Mouse (Mus musculus): ENCODE data around the gene Prr18.
"Not testable (repeated sequence)": the region's sequence is repeated elsewhere in the genome, so short reads cannot be mapped to it uniquely, and the experiment has no call there.

Gene Prr18

DNA sequence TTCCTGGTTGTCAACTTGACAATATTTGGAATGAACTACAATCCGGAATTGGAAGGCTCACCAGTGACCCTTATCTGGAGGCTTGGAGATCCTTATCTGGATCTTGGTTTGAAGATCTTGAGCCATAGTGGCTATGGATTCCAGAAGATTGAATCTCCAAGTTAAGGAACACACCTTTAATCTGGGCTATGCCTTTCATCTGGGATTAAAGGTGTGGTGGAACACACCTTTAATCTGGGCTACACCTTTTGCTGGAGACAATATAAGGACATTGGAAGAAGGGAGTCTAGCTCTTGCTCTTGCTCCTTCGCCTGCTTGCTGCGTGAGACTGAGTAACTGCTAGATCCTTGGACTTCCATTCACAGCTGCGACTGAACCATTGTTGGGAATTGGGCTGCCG lies at the start of gene Prr18:
TSS of gene Prr18 (plus strand) at position 301 of the 400 bp plus-strand sequence.
- DNase-seq (ENCODE audit: low spot score): not testable (repeated sequence)

DNA sequence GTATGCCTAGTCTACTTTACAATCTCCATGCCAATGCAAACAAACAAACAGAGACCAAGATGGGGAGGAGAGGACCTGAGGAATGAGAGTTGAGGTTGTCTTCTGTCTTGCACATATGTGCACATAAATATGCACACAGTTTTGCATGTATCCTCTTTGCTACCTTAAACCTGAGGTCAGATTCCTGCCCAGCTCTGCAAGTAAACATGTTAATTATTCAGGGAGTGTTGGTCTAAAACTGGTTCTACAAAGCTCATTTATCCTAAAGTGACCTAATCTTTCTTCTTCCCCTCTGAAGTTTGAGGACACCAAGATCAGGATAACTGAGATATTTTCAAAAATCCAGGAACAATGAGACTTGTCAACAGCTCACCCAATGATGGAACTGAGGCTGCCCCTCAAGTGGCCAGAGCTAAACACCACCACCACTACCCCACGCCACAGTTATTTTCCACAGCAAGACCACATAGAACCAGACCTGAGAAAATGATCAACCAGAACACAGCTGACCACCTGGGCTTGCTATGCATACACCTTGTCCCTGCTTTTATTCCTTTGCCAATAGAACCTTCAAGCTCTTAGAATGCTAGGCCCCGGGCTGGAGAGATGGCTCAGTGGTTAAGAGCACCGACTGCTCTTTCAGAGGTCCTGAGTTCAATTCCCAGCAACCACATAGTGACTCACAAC lies 47.1 kb upstream of the Prr18 start:
- DNase-seq (ENCODE audit: low spot score): no peak

DNA sequence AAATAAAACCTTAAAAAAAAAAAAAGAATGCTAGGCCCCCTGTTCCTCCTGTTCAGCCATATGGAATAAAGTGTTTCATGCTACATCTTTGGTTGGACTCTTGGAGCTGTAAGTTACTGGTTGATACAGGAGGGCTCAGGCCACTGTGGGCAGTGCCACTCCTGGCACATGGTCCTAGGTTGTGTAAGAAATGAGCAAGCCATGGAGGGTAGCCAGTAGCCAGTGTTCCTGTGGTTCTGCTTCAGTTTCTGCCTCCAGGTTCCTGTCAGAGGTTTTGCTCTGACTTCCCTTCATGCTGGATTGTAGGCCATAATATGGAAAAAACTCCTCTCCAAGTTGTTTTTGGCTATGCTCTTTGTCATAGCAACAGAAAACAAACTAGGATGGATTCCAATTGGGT lies 46.5 kb upstream of the Prr18 start:
- no peak for DNase-seq (ENCODE audit: low spot score)

DNA sequence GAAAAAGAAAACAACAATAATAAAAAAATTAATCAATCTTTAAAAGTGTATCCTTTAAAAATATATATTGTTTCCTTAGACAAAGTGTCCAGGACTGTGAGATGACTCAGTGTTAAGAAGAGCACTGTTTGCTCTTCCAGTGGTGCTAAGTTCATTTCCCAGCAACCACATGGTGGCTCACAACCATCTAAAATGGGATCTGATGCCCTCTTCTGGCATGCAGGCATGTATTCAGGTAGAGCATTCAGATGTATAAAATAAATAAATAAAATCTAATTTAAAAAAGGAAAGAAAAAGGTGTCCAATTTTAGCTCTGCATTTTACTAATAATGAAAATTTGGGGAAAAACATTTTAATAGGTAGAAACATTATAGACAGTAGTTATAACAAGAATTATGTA lies 41.4 kb upstream of the Prr18 start:
- no peak for DNase-seq (ENCODE audit: low spot score)

DNA sequence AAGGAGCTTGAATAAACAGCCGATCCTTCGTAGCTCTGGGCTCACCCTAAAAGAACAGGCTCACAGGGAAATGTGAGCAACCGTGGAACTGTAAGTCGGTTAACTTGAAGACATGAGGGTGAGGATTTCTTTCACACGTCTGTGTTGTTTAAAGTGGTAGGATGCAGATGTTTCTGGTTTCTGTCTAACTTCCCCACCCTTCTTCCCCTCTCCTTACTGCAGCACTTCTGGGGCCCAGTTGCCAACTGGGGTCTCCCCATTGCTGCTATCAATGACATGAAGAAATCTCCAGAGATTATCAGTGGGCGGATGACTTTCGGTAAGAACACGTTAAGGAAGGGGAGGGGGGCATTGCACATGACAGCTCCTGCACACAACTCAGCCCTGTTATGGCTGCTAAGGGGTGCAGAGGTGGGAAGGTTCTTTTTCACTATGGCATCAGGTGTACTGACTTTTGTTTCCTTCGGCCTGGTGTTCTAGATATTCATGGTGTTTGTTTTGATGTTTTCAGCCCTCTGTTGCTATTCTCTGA lies 40.9 kb upstream of the Prr18 start:
- no peak for DNase-seq (ENCODE audit: low spot score)

DNA sequence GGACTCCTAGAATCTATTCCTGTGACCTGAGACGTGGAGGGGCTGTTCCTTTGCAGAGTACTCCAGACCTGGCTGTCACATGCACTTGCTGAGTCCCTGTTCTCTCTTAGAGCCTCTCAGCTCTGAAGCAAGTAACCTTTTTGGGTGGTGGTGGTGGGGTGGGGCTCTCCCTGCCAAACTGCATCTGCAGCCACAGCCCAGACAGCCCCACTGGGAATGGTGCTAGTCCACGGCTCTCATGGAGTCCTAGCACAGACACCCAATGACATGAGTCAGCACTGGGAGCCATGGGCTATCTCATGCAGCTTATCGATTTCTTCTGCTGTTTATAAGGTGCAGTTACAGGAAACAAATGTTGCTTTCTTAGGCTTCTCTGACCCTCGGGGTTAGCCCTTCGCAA lies 39.5 kb upstream of the Prr18 start:
- DNase-seq (ENCODE audit: low spot score): no peak

DNA sequence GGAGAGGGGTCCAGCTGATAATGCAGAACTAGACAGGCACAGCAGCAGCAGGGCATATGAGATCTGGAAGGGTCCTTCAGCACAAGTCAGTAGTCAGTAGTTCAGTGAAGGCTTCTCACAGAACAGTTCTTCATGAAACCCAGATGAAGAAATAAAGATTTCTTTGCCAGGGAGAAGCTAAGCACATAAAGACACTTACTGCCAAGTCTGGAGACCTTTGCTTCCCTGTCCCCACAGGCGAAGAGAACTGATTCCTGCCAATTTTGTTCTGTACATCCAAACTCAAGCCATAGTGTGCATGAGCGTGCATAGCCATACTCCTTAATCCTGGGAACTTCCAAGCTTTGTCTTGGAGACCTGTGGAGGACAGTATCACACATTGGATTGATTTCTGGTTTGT lies 39.0 kb upstream of the Prr18 start:
- DNase-seq (ENCODE audit: low spot score): no peak

DNA sequence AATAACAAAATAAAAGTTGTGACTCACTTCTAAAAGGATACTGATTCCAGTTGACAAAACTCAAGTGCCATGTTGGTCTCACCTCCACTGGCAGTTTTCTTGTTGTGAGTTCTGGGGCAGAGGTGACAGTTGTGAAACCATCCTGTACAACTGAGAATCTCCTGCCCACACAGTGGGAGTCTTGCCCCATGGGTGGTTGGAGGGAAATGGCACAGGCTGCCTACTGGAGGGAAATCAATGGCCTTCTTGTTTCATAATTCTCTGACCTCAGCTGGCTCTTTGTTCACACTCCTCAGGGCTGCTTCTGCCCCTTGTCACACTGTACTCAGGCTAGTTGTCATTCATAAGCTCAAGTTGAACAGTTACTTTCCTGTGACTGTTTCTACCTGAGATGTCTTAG lies 37.7 kb upstream of the Prr18 start:
- peak; percentile 32 for DNase-seq (ENCODE audit: low spot score)

DNA sequence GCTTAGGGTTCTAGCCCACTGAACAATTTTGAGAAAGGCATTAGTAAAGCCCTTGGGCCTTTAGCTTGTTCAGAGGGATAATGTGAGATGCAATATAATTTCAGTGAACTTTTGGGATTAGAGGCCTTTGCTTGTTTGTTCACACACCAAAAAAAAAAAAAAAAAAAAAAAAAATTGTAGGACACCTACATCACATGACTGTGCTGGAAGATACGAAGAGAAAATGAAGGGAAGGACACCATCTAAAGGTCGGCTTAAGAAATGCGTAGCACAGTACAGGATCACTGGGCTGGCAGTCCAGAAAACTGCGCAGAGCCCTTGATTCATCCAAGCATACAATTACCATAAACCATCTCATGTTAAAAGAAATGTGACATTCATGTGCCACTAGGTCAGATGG lies 35.7 kb upstream of the Prr18 start:
- no peak for DNase-seq (ENCODE audit: low spot score)

DNA sequence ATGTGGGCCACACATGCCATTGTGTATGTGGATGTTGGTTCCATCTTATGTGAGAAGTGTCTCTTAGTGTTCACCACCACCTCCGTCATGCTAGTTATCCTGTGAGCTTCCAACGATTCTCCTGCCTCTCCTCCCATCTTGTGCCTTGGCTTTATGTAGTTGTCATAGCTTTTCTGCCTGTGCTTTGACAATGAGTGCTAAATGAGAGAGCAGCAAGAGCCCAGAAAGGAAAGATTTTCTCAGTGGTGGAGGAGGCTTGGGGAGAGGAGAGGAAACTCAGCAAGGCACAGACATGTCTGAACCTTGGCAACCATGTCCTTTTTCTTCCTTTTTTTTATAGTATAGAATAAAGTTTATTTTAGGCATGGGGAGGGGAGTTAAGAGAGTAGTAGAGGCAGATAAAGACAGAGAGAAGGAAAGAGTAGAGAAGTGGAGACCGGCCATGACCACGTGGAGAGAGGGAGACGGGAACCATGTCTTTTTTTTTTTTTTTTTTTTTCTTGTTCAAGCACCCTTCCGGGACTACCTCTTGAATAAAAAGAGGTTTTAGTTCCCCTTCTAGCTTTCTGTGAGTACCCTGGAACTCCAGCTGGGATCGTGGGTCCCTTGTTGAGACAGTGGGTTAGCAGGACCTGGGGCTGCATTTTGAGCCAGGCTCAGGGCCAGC lies 34.4 kb upstream of the Prr18 start:
- no peak for DNase-seq (ENCODE audit: low spot score)

DNA sequence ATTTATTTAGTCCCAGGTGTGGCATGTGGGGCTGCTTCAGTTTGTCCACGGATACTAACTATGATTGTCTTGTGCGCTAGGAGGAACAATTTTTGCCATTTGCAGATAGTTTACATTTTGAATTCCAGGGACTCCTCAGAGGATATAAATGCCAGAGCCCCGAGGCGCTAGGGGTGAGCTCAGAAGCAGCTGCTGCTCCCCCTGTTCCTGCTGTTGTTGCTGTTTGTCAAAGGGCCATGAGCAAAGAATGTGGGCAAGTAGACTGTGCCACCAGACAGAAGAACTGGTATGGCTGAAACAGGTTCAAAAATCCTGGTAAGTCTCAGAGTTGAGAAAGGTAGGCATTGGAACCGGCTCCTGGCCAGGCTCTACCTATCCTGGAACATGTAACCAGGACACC lies 33.6 kb upstream of the Prr18 start:
- no peak for DNase-seq (ENCODE audit: low spot score)

DNA sequence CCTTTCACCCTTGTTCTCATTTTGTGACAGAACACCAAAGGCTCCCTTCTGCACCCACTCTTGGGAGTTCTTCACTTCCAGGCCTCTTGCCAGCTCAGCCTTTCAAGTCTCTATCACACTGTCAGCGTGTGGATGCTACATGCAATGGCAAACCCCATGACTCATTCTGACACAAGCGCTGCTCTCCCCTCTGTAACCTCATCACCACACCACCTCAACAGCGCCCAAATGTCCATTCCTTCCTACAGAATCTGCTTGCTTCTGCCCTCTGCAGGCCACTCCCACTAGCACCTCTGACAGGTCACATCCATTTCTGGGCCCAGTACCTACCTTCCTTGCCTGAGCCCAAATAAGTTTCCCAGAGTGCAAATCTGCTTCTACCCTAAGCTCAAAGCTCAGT lies 31.5 kb upstream of the Prr18 start:
- DNase-seq (ENCODE audit: low spot score): no peak

DNA sequence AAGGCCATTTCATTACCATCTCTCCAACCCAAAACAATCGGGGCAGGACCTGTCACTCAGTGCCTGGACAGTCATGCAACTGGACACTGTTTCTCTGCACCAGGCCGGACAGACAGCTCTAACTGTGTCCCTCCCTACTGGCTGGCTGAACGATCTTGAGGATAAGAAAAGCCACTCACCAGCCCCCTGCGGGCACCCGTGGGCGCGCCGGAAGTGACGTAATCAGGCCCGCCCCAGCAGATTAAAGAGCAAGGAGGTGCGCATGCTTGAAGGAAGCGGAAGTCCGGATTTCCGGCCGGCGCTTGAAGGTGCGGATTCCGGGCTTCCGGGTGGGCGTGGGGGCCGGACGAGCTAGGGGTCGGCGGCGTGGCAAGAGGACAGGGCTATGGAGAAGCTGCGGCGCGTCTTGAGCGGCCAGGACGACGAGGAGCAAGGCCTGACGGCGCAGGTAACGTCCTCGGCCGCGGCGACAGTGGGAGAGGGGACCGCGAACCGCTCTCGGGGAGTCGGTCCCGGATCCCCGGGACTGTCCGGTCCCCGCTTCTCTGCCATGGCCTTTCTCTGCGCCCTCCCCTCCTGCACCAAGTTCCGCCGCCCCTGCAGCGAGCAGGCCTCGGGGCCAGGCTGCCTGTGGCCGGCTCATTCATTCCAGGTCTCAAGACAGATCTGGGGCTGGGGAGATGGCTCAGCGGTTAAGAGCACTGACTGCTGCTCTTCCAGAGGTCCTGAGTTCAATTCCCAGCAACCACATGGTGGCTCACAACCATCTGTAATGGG lies 26.2 kb upstream of the Prr18 start, which contains the start of gene Sft2d1:
TSS of gene Sft2d1 (plus strand) at position 265 of the 777 bp plus-strand sequence.
- DNase-seq (ENCODE audit: low spot score): peak; percentile 93

DNA sequence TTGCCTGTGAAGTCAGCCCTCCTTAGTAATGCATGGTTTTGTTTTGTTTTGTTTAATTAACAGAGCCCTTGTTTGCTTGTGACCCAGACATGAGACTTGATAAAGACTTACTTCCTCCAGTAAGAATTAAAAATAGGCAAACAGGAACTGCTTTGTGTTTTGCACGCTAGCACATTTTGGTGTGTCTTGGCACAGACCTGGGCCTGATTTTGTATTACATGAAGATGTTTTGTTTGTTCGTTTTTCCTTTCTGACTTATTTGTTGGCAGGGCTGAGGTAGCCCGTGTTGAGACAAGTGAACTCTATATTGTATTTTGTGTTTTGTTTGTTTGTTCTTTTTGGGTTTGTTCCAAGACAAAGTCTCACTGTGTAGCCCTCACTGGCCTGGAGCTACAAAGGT lies 25.5 kb upstream of the Prr18 start:
- no peak for DNase-seq (ENCODE audit: low spot score)

DNA sequence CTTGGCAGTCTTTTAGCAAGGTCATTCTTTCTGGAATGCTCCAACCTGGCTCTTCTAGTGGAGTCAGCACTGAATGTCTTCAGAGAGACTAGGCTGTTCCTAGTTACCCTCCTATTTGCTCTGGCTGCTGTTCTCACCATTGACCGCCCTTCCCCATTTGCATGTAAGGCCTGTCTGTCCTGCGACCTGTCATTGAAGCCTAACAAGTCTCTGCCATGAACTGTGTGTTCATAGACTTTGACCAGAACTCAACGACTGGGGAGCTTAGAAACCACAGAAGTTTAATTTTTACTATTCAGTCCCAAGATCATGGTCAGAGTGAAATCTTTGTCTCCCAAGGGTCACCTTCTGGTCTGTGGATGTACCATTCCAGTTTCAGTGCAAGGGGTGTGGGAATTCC lies 23.3 kb upstream of the Prr18 start:
- DNase-seq (ENCODE audit: low spot score): no peak

DNA sequence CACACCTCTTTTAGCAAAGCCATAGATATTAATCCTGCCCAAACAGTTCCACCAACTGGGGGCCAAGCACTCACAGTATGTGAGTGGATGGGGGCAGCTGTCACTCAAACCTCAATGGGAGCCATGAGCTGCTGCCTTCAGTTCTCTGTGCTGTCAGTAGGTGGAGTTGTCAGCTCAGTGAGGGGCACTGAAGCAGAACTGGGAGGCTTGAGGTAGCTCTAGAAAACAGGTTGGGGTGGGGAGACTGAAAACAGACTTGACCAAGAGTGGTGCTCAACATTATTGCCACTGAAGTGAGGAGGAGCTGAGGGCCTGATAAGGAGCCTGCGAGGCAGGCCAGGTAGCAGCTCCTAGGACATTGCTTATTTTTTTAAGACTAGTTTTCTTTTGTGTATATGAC lies 21.0 kb upstream of the Prr18 start:
- DNase-seq (ENCODE audit: low spot score): no peak

DNA sequence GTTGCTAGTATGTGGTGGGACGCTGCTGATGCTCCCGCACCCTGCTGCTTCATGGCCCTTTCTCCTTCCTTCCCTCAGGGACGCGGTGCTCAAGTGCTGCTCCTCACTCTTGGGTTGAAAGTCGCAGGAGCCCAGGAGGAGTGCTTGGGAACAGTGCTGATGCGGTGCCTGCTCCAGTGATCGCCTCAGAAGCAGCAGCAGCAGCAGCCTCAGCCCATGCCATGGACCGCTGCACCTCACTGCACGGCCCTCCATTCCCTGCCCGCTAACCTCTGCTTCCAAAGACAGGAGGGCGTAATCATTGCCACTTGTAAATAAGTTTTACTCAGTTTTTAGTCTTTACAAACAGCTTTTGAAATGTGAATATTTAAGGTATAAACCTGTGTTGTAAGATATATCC lies 10.4 kb upstream of the Prr18 start:
- DNase-seq (ENCODE audit: low spot score): not testable (repeated sequence)

DNA sequence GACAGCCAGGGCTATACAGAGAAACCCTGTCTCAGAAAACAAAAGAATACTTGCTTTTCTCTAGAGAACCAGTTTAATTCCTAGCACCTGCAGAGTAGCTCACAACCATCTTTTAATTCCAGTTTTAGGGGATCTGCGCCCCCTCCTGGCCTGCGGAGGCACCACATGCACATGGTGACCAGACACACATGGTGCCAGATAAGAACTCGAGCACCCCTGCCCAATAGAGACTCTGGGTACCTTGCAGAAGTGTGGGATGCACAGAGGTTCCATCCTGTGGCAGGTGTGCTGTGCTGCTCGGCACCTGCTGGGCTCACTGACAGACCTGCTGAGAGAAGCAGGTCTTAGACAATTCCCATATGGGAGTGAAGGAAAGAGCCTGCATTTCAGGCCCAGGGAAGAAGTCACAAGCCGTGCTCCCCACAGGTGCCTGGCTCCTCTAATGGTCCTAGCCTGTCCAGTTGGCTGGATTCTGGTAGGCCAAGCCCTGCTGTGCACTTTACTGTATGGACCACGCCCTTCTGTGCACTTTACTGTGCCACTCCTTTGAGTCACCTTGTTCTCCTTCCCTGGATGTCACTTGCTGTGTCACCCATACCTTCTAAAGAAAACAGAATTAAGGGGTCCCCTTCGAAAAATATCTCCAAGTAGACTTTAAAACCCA lies 8.6 kb upstream of the Prr18 start:
- no peak for DNase-seq (ENCODE audit: low spot score)

DNA sequence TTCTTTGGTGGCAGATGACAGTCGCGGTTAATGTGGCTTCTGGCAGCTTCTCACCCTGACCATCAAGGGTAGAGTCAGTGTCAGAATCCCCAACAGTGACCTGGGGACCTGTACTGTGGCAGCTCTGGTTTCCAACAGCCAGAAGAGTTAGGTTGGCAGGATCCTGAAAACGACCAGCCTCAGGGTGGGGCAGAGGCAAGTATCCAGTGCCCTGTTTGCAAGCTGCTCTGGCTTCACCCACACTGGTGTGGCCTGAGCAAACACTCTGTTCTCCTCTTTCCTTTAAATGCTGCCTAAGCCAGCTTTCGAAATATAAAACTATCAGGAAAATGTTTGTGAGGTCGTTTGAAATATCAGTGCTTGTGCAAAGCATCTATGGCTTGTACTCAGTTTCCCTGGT lies 6.7 kb upstream of the Prr18 start:
- DNase-seq (ENCODE audit: low spot score): no peak

DNA sequence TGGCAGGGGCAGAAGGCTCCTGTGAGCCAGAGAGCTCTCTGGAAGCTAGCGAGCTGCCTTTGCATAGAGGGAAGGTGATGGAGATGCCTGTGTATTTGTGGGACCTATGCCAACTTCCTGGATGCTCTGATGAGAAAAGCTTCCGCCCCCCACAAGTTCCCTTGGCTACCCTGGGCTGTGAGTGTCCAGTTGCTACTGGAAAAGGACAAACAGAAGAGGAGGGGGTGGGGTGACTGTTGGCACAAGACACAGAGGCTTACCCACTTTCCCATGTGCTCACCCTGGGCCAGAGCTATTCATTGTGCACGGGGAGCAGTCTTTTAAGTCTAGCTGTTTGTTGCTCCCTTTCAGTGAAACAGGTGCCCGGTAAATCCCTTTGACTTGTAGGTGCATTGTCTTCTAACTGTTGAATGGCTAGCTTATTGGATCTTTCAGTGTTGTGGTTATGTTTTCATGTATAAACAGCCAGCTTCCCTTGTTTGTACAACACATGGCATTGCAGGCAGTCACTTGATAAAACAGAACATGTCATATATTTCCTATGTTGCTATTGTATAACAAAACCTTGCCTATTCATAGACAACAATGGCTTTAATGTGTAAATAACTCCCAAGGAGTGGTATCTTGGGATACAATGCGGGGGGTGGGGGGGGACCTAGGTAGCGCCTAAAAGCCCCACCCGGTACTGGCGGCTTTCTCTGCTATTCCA lies 2.6 kb downstream of the Prr18 start:
- DNase-seq (ENCODE audit: low spot score): no peak

Data from left cerebral cortex, adult 11 months (tissue).